Mouse (Mus musculus) small intestine, adult 2 months (tissue): ENCODE results near the gene Lysmd4. TPM values are rescaled to one million over a fixed set of nuclear protein-coding genes. Genes with fewer than 3 reads are reported as not detected.

ENCODE experiments used
- H3K27ac ChIP-seq: fragments of 200-500 bp; 2 replicates; pipeline ENCODE4 v1.5.1; 2012; ENCODE audit warnings: low read depth, low read length, control low read depth, inconsistent platforms; ENCODE audit not compliant: insufficient read depth
- H3K27me3 ChIP-seq: fragments of 200-500 bp; 2 replicates; pipeline ENCODE4 v1.6.1; 2012; ENCODE audit warnings: mild to moderate bottlenecking, moderate library complexity, low read length, inconsistent platforms; ENCODE audit not compliant: control insufficient read depth, insufficient read depth
- H3K36me3 ChIP-seq: fragments of 200-500 bp; 2 replicates; pipeline ENCODE4 v1.6.1; 2012; ENCODE audit warnings: mild to moderate bottlenecking, low read length, control low read depth, inconsistent platforms; ENCODE audit not compliant: control insufficient read depth, insufficient read depth
- H3K4me1 ChIP-seq: fragments of 200-500 bp; 2 replicates; pipeline ENCODE4 v1.6.1; 2012; ENCODE audit warnings: low read length, inconsistent platforms, mixed read lengths; ENCODE audit not compliant: control insufficient read depth, insufficient read depth, insufficient read length
- H3K4me3 ChIP-seq: fragments of 200-500 bp; 2 replicates; pipeline ENCODE4 v1.5.1; 2012; ENCODE audit warnings: low read depth, mild to moderate bottlenecking, control low read depth, inconsistent platforms, low read length, moderate library complexity
- CTCF ChIP-seq: fragments of 200-500 bp; IDR thresholded peaks from 2 replicates; pipeline ENCODE4 v1.5.1; 2012; ENCODE audit warnings: low read depth, mild to moderate bottlenecking, control low read depth, inconsistent platforms, low read length, moderate library complexity, mixed read lengths; ENCODE audit not compliant: insufficient replicate concordance, insufficient read length; ENCODE audit errors: extremely low read depth
- POLR2A ChIP-seq: fragments of 200-500 bp; IDR thresholded peaks from 2 replicates; pipeline ENCODE4 v1.6.1; 2012; ENCODE audit warnings: low read depth, mild to moderate bottlenecking, control low read depth, inconsistent platforms, low read length, moderate library complexity
- WGBS: fragments of 180-500 bp; shearing (Covaris S2); methylation state at CpG from one replicate; pipeline ENCODE4 v1.1.7; 2018; 5-methylcytosine and 5-hydroxymethylcytosine counted together
- polyA plus RNA-seq: library from polyadenylated mRNA; depleted of rRNA; stranded (reverse); fragments of >200 nt; gene quantifications from 2 replicates; pipeline ENCODE4 v1.2.3, GENCODE M21; 2012

Gene Lysmd4
- polyA plus RNA-seq, 1 experiment, result 13.0 TPM

DNA sequence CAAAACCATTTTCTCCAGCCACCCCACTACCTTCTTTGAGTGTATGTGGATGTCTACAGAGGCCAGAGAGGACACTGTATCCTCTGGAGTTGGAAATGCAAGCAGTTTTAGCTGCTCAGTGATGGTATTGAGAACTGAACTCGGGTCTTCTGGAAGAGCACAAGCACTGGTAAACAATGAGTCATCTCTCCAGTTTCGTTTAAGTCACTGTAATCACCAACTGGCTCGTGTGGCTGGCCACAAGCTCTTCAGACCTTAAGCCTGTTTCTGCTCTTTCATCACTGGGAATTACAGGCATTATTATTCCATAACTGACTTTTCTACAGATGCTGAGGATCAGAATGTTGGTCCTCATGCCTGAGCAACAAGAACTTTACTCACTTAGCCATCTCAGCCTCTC lies 82.6 kb downstream of the Lysmd4 start:
- Histone ChIP-seq H3K27me3 (no peaks in the 10 kb centered on the region), H3K4me3 (no peak overlapping the region), H3K27ac (no peak overlapping the region), H3K36me3 (no peaks in the 10 kb centered on the region), H3K4me1 (no peaks in the 10 kb centered on the region)
- TF ChIP-seq CTCF, result no peak
- no peak for TF ChIP-seq POLR2A
- 22% methylated on average over 3 of the region's 3 CpGs for WGBS

DNA sequence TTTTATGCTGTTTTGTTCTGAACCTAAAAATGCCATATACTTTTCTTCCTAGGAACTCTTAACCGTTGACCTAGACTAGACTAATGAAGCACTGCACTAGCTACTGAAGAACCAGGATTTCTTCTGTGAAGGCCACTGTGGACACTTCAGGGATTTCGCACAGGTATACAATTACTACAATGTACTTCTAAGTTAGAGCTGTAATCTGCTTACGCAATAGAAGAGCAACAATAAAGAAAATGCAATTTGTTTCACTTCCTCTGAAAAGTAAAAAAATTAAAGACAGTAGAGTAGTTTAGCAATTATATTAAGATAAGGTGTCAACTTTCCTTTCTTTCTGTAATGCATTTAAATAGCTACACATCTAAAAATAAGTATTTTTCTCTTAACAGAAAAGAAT lies 84.7 kb downstream of the Lysmd4 start:
- H3K27ac ChIP-seq, result no peak overlapping the region
- no peaks in the 10 kb centered on the region for H3K36me3 ChIP-seq
- no peak overlapping the region for H3K4me3 ChIP-seq
- WGBS, result 86% methylated on average over 3 of the region's 3 CpGs
- no peak for TF ChIP-seq CTCF
- no peak for TF ChIP-seq POLR2A
- no peaks in the 10 kb centered on the region for H3K27me3 ChIP-seq
- H3K4me1 ChIP-seq, result no peaks in the 10 kb centered on the region

DNA sequence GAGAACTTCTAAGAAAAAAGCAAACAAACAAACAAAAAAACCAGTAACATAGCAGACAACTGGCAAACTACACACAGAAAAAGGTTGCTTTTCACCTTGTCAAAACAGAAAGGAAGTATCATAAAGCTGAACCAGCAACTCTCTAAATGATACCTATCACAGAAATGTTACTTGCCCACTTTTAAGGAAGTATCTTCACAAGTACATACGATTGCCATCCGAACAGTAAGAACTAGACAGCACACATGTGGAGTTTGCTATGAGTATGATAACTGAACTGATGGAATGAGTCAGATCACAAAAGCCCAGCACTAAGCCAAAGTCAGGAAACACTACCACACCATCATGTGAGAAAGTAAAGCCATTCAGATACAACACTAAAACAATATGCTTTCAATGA lies 85.8 kb downstream of the Lysmd4 start:
- Histone ChIP-seq H3K4me1 (no peaks in the 10 kb centered on the region), H3K4me3 (no peak overlapping the region), H3K27ac (no peak overlapping the region), H3K36me3 (no peaks in the 10 kb centered on the region), H3K27me3 (no peaks in the 10 kb centered on the region)
- TF ChIP-seq POLR2A (no peak), CTCF (no peak)
- 75% methylated on average over 2 of the region's 2 CpGs for WGBS

DNA sequence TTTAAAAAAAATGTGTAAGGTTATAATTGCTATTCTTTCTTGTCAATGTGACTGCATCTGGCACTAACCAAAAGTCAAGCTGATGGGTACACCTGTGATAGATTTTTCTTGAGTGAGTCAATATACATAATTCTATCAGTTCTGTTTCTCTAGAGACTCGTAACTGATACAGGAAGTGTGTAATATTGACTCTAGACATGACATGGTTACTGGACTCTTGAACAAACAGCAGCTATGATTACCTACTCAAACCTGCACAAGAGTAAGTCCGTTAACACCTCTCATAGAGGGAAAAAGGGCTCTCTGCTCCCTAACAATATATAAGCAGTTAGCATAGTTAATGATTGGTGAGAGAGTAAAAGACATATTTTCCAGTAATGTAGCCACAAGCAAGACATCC lies 87.8 kb downstream of the Lysmd4 start:
- no peak overlapping the region for H3K27ac ChIP-seq
- no peaks in the 10 kb centered on the region for H3K4me1 ChIP-seq
- H3K27me3 ChIP-seq, result no peaks in the 10 kb centered on the region
- H3K36me3 ChIP-seq, result no peaks in the 10 kb centered on the region; the same call in 1 of the 2 replicates
- 44% methylated on average over 2 of the region's 2 CpGs for WGBS
- H3K4me3 ChIP-seq, result no peak overlapping the region
- TF ChIP-seq POLR2A (no peak), CTCF (no peak)

DNA sequence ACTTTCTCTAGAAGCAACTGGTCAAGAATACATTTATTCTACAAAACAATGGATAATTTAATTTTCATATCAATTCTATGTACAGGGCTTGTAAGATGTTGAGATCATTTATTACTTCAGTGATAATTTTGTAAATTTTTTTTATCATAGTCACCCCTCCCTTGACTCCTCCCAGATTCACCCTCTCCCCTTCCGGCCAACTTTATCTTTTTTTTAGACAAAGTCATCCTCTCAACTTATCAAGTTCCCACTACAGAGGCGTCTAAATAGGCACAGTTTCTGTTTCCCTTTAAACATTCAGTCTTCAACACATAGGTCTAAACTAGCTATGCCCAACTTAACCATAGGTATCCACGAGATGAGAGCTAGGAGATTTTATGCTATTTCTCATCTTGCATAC lies 90.9 kb downstream of the Lysmd4 start:
- peaks cover 2% of the 10 kb centered on the region for H3K36me3 ChIP-seq
- TF ChIP-seq CTCF (no peak), POLR2A (no peak)
- H3K27ac ChIP-seq, result no peak overlapping the region
- H3K27me3 ChIP-seq, result no peaks in the 10 kb centered on the region
- H3K4me3 ChIP-seq, result no peak overlapping the region
- 78% methylated on average over 3 of the region's 3 CpGs for WGBS
- H3K4me1 ChIP-seq, result no peaks in the 10 kb centered on the region

DNA sequence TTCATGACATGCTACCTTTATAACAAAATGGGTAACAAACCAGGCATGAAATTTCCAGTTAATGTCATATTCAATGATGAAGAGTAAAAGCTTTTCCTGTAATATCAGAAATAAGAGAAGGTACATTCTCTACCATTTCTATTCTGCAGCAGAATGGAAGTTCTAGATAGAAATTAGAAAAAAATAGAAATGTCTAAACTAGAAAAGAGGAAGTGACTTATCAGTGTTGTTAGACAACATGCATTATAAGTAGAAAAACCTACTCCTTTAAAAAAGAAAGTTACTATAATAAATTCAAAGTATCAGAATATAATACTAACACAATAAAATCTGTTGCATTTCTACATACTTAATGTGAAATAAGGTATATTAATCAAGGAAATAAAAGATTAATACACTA lies 96.4 kb downstream of the Lysmd4 start:
- no peak for TF ChIP-seq CTCF
- TF ChIP-seq POLR2A, result no peak
- Histone ChIP-seq H3K27ac (no peak overlapping the region), H3K4me1 (0 out of 2 replicates have a peak, but pooled peaks cover 1% of the 10 kb centered on the region), H3K36me3 (peaks cover 2% of the 10 kb centered on the region), H3K27me3 (no peaks in the 10 kb centered on the region), H3K4me3 (no peak overlapping the region)

DNA sequence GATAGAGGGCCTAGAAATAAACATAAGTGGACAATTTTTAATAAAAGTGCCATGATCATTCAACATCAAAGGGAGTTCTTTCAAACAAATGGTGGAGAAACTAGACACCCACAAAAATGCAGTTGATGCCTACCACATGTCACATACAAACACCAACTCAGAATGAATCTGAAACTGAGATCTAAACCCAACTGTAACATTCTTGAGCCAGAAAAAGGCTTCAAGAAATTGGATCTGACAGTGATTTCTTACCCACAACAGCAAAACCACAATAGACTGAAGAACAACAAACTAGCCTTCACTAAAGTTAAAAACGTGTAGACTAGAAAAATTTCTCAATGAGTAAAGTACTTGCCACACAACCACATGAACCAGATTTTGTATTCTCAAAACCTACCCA lies 98.0 kb downstream of the Lysmd4 start:
- H3K27me3 ChIP-seq, result no peaks in the 10 kb centered on the region
- H3K27ac ChIP-seq, result no peak overlapping the region
- WGBS, result 78% methylated on average over 1 of the region's 1 CpGs
- H3K36me3 ChIP-seq, result peaks cover 2% of the 10 kb centered on the region; the same call in 1 of the 2 replicates
- 0 out of 2 replicates have a peak, but pooled peaks cover 1% of the 10 kb centered on the region for H3K4me1 ChIP-seq
- TF ChIP-seq CTCF, result no peak
- TF ChIP-seq POLR2A, result no peak
- no peak overlapping the region for H3K4me3 ChIP-seq
